Mouse (Mus musculus) spleen, postnatal 36 days (tissue): ENCODE data around the gene Bcat1.

Source experiments
- DNase-seq, 2 experiments: peaks; one replicate each; pipeline ENCODE4 v3.0.0; 2022; ENCODE audit warnings: low spot score in 2 of 2, mixed read lengths in 1 of 2

Bcat1 gene

GRCm38 (mm10) chr6:144944435-144945365 lies 131.3 kb downstream of the Bcat1 start:
- no peak for DNase-seq
